Comparison of ENCODE assay signal across 19 mouse cellular contexts in genomic region chr3:37602890-37603289, GRCm38 (mm10).
"Had no signal": no experiment of that assay in that cellular context is flagged by ENCODE, and none has a peak within 500 bp of the region (broad histone marks: within the 10 kb centered on the region; RNA-seq: fewer than 3 reads in every experiment).

No protein-coding gene starts in this region.

- H3K36me3 ChIP-seq: kidney, embryonic 15.5 days; limb, embryonic 12.5 days; limb, embryonic 15.5 days; stomach, embryonic 15.5 days had no signal

- H3K27ac ChIP-seq: kidney, embryonic 15.5 days; limb, embryonic 12.5 days; limb, embryonic 15.5 days; stomach, embryonic 15.5 days had no signal

- H3K9ac ChIP-seq: kidney, embryonic 15.5 days; limb, embryonic 12.5 days; limb, embryonic 15.5 days; stomach, embryonic 15.5 days had no signal

- H3K9me3 ChIP-seq: kidney, embryonic 15.5 days; limb, embryonic 15.5 days; stomach, embryonic 15.5 days had no signal

- ATAC-seq: intestine, postnatal 0 days had no signal

- H3K27me3 ChIP-seq: kidney, embryonic 15.5 days; limb, embryonic 12.5 days; limb, embryonic 15.5 days; stomach, embryonic 15.5 days had no signal

- DNase-seq: kidney, adult 8-10 months; kidney, postnatal 10 days; kidney, postnatal 36 days; left cerebral cortex, postnatal 4 days; lung, adult 2 months; lung, postnatal 14 days; lung, postnatal 4 days; midbrain, embryonic 14.5 days; right cerebral cortex, adult 18-20 months; right cerebral cortex, postnatal 14 days; right cerebral cortex, postnatal 4 days; spleen, adult 18-20 months; thymus, postnatal 25 days had no signal

- H3K4me3 ChIP-seq: kidney, embryonic 15.5 days; limb, embryonic 12.5 days; limb, embryonic 15.5 days; stomach, embryonic 15.5 days had no signal

- H3K4me2 ChIP-seq: kidney, embryonic 15.5 days; limb, embryonic 12.5 days; limb, embryonic 15.5 days; midbrain, embryonic 11.5 days; stomach, embryonic 15.5 days had no signal

- H3K4me1 ChIP-seq: kidney, embryonic 15.5 days; stomach, embryonic 15.5 days had no signal
